Mouse (Mus musculus) spleen, adult 2 months (tissue): ENCODE data around the gene Smg5. TPM values are rescaled to one million over a fixed set of nuclear protein-coding genes. Genes with fewer than 3 reads are reported as not detected.
A peak's percentile ranks its signal among the peaks of the same experiment; 100 is the strongest.

Source experiments
- DNase-seq, 2 experiments: peaks; one replicate each; pipeline versions ENCODE4 v3.0.0 to v3.0.0-alpha.2; 2012 to 2021; ENCODE audit warnings: low spot score in 2 of 2, low read depth in 1 of 2
- H3K27ac ChIP-seq: fragments of 200-500 bp; 2 replicates; pipeline ENCODE4 v1.5.1; 2012; ENCODE audit warnings: low read length, inconsistent platforms; ENCODE audit not compliant: insufficient read depth
- H3K27me3 ChIP-seq: fragments of 200-500 bp; 2 replicates; pipeline ENCODE4 v1.6.1; 2012; ENCODE audit warnings: mild to moderate bottlenecking, moderate library complexity, low read length, inconsistent platforms; ENCODE audit not compliant: control insufficient read depth, insufficient read depth
- H3K36me3 ChIP-seq: fragments of 200-500 bp; 2 replicates; pipeline ENCODE4 v1.6.1; 2012; ENCODE audit warnings: mild to moderate bottlenecking, low read length, inconsistent platforms; ENCODE audit not compliant: control insufficient read depth, insufficient read depth
- H3K4me1 ChIP-seq: fragments of 200-500 bp; 2 replicates; pipeline ENCODE4 v1.6.1; 2011; ENCODE audit warnings: inconsistent platforms; ENCODE audit not compliant: control insufficient read depth, insufficient read depth, insufficient read length
- H3K4me3 ChIP-seq: fragments of 200-500 bp; 2 replicates; pipeline ENCODE4 v1.5.1; 2011; ENCODE audit warnings: mild to moderate bottlenecking, inconsistent platforms; ENCODE audit not compliant: insufficient read depth, insufficient read length; ENCODE audit errors: extremely low read depth
- CTCF ChIP-seq: fragments of 200-500 bp; IDR thresholded peaks from 2 replicates; pipeline ENCODE4 v1.5.1; 2011; ENCODE audit warnings: mild to moderate bottlenecking, inconsistent platforms; ENCODE audit not compliant: insufficient read depth, insufficient read length, insufficient replicate concordance; ENCODE audit errors: extremely low read depth
- POLR2A ChIP-seq: fragments of 200-500 bp; IDR thresholded peaks from 2 replicates; pipeline ENCODE4 v1.6.1; 2011; ENCODE audit warnings: low read depth, low read length, inconsistent platforms
- WGBS: fragments of 180-500 bp; shearing (Covaris S2); methylation state at CpG from one replicate; pipeline ENCODE4 v1.1.7; 2018; 5-methylcytosine and 5-hydroxymethylcytosine counted together
- polyA plus RNA-seq: library from polyadenylated mRNA; depleted of rRNA; stranded (reverse); fragments of >200 nt; gene quantifications from 2 replicates; pipeline ENCODE4 v1.2.3, GENCODE M21; 2012

The Smg5 gene
- polyA plus RNA-seq, 1 experiment: 64.6 TPM

- Histone ChIP-seq H3K36me3 (peaks cover 77% of the 10 kb centered on the region), H3K27me3 (no peaks in the 10 kb centered on the region), H3K4me3 (no peak overlapping the region), H3K4me1 (no peaks in the 10 kb centered on the region), H3K27ac (no peak overlapping the region)
- TF ChIP-seq CTCF (no peak), POLR2A (no peak)
- 90% methylated on average over 9 of the region's 9 CpGs for WGBS
- no peak for DNase-seq
Observed at GRCm38 (mm10) chr3:88352907-88353306, 16.8 kb downstream of the Smg5 start.

GRCm38 (mm10) chr3:88354396-88355165, 18.5 kb downstream of the Smg5 start:
- H3K27ac ChIP-seq: no peak overlapping the region
- peaks cover 72% of the 10 kb centered on the region for H3K36me3 ChIP-seq
- H3K4me3 ChIP-seq: no peak overlapping the region
- no peak for TF ChIP-seq POLR2A
- no peak for TF ChIP-seq CTCF
- H3K27me3 ChIP-seq: no peaks in the 10 kb centered on the region
- H3K4me1 ChIP-seq: no peaks in the 10 kb centered on the region
- DNase-seq: no peak
- 99% methylated on average over 8 of the region's 8 CpGs for WGBS

- 65% methylated on average over 5 of the region's 5 CpGs for WGBS
- Histone ChIP-seq H3K4me3 (no peak overlapping the region), H3K27ac (no peak overlapping the region), H3K4me1 (no peaks in the 10 kb centered on the region), H3K27me3 (no peaks in the 10 kb centered on the region), H3K36me3 (peaks cover 58% of the 10 kb centered on the region)
- TF ChIP-seq CTCF (no peak), POLR2A (no peak)
- DNase-seq: no peak
Observed at GRCm38 (mm10) chr3:88359584-88359983, 23.5 kb downstream of the Smg5 start.

- no peak for TF ChIP-seq CTCF
- Histone ChIP-seq H3K4me3 (no peak overlapping the region), H3K27ac (no peak overlapping the region), H3K27me3 (no peaks in the 10 kb centered on the region), H3K4me1 (no peaks in the 10 kb centered on the region), H3K36me3 (peaks cover 55% of the 10 kb centered on the region)
- DNase-seq: no peak
- 82% methylated on average over 3 of the region's 3 CpGs for WGBS
Observed at GRCm38 (mm10) chr3:88359989-88360388, 23.9 kb downstream of the Smg5 start.

GRCm38 (mm10) chr3:88361096-88361495, 25.0 kb downstream of the Smg5 start:
- peaks cover 46% of the 10 kb centered on the region for H3K36me3 ChIP-seq
- no peak for TF ChIP-seq POLR2A
- no peak for TF ChIP-seq CTCF
- no peak overlapping the region for H3K27ac ChIP-seq
- WGBS: 25% methylated on average over 6 of the region's 6 CpGs
- no peak overlapping the region for H3K4me3 ChIP-seq
- no peaks in the 10 kb centered on the region for H3K27me3 ChIP-seq
- no peak for DNase-seq
- H3K4me1 ChIP-seq: no peaks in the 10 kb centered on the region

GRCm38 (mm10) chr3:88361612-88362313, 25.7 kb downstream of the Smg5 start:
- DNase-seq: no peak
- Histone ChIP-seq H3K27ac (no peak overlapping the region), H3K4me1 (no peaks in the 10 kb centered on the region), H3K36me3 (peaks cover 43% of the 10 kb centered on the region), H3K4me3 (no peak overlapping the region), H3K27me3 (no peaks in the 10 kb centered on the region)
- 94% methylated on average over 2 of the region's 2 CpGs for WGBS
- TF ChIP-seq POLR2A (no peak), CTCF (no peak)

- Histone ChIP-seq H3K4me3 (no peak overlapping the region), H3K27ac (peak overlapping the region; percentile 5; the same call in 1 of the 2 replicates), H3K4me1 (no peaks in the 10 kb centered on the region), H3K36me3 (peaks cover 31% of the 10 kb centered on the region), H3K27me3 (no peaks in the 10 kb centered on the region)
- 69% methylated on average over 4 of the region's 4 CpGs for WGBS
- no peak for TF ChIP-seq POLR2A
- TF ChIP-seq CTCF: no peak
- no peak for DNase-seq
Observed at GRCm38 (mm10) chr3:88363700-88364099, 27.6 kb downstream of the Smg5 start.
